Mouse (Mus musculus) bone marrow macrophage, adult 2 months (primary cell): ENCODE measurements at regions not wholly inside any gene's neighbourhood (a gene's known extent, or its start where the extent isn't known, plus 50 kb on each side); places are given as distances from the start of the nearest gene placed in this dataset.

ENCODE experiments used
- CTCF ChIP-seq: IDR thresholded peaks from 2 replicates; pipeline ENCODE4 v1.5.1; 2012; ENCODE audit warnings: low read depth, mild to moderate bottlenecking, low read length, moderate library complexity
- POLR2A ChIP-seq: IDR thresholded peaks from 2 replicates; pipeline ENCODE4 v1.6.1; 2012; ENCODE audit warnings: mild to moderate bottlenecking, low read depth, low read length, borderline replicate concordance

- TF ChIP-seq CTCF (no peak), POLR2A (no peak)
Measured at GRCm38 (mm10) chr2:148159028-148159600, 112.3 kb upstream of the Foxa2 start.
